Mouse (Mus musculus): ENCODE measurements around the gene Ppie. TPM values are rescaled to one million over a fixed set of nuclear protein-coding genes. Genes with fewer than 3 reads are reported as not detected.
"Not testable (repeated sequence)": the region's sequence is repeated elsewhere in the genome, so short reads cannot be mapped to it uniquely, and the experiment has no call there.

Gene Ppie
- total RNA-seq (2021) = 10 to 100 TPM; 21.5 to 21.9 TPM
- long read RNA-seq, experiment 1, transcript Ppie-201 (10 exons, 1,188 nt) = major isoform, 15 of 23 reads
- long read RNA-seq, experiment 1, partial matches to known transcripts = 0 of 23 reads
- long read RNA-seq, experiment 1, other reads (novel, unspliced or antisense) = 8 of 23 reads
- long read RNA-seq, experiment 2, transcript Ppie-201 (10 exons, 1,188 nt) = major isoform, 24 of 41 reads
- long read RNA-seq, experiment 2, partial matches to known transcripts = 1 of 41 reads
- long read RNA-seq, experiment 2, other reads (novel, unspliced or antisense) = 16 of 41 reads

DNA sequence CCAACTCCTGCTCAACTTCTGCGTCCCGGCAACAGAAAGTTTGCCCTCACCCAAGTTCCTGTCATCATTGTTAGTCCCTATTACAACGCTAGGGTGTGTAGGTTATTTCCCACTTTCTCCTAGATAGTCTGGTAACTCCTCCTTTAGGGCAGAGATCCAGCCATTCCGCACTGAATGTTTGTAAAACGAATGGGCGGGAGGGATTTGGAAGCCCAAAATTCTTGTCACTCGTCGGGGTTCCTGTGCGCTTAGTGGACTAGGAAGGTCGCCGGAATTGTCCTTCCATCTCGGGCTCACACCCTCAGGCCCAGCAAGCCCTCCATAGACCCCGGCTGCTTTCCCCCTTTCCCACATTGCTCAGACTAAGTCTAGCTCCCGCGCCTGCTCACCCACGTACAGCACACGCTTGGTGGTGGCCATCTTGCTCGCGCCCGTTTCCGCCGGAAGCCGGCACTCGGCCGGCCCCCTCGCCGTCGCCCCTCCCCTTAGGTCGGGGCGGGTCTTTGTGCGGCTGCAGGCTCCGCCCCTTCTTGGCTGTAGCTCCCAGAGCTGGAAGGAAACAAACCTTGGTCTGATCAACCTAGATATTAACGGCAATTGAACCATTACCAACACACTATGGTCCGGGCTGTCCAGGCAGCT lies at the start of gene Ppie:
Ppie (minus strand) TSS at position 439 of the 642 bp plus-strand sequence.
- TF ChIP-seq CTCF (conservative IDR thresholded peaks at IDR 0.05) = peak; percentile 50
- DNase-seq (ENCODE audit: low spot score in 2 of 2) = peak; percentile 55 to 72

DNA sequence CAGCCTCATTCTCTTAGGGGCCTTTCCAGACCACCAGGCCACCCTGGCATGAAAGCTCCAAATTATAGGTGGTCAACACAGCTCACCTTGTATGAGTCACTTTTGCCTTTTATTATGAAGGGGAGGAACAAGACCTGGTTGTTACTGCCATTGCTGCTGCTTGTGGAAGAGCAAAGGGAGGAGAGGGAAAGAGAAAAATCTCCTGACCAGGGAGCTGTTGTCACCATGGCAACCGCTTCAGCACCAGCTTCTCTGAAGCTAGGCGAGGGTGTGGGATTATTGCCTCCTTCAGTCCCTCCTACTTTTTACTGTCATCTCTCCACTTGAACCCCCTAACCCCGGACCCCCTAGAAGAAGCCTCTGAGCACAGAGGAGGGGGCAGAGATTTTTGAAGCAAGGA lies 45.1 kb upstream of the Ppie start:
- peak overlapping the region; percentile 97 for H3K27ac ChIP-seq
- peak overlapping the region; percentile 67 for H3K4me3 ChIP-seq
- no peak for TF ChIP-seq CTCF (conservative IDR thresholded peaks at IDR 0.05)
- peak; percentile 54 to 74 for DNase-seq (ENCODE audit: low spot score in 2 of 2)

More for the DNA sequence above, at the start of gene Ppie:
- H3K4me3 ChIP-seq = peak within 1 kb of the TSS; percentile 76
- H3K27ac ChIP-seq = peak within 1 kb of the TSS; percentile 81

DNA sequence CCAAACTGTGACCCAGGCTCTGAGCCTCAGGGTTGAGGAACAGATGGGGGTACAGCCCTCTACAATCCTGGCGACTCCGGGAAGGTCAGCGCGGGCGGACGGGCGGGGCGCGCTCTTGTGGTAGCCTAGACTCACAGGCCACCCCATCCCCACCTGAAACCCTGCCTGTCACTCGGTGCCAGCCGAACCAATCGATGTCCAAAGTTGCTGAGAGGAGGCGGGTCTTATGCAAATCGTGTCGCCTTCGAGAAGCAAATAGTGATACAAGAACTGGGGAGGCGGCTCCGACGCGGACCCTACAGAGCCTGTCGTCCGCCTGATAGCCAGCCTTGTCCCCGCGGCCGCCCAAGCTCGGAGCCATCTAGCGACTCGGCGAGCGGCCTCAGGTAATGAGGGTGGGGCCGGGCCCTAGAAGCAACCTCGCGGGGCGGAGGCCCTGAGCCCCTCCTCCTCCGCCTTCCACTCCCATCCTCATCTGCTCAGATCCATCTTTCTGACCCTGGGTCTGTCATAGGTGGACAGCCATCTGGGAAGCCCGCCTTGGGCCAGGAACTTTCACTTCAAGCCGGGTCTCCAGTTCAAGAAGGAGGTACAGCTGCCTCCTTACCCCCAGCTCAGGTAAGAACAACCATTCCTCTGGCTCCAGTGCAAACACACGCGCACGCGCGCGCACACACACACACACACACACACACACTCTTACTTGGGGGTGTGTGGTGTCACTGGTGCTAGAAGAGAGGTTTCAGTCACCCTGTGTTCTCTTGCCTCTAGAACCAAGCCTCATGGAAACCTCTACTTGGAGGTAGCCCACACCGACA lies 43.7 kb upstream of the Ppie start:
- TF ChIP-seq CTCF (conservative IDR thresholded peaks at IDR 0.05) = 0 out of 2 replicates have a peak, but pooled peaks have one; percentile 6
- peak overlapping the region; percentile 67 for H3K4me3 ChIP-seq
- H3K27ac ChIP-seq = peak overlapping the region; percentile 97
- peak; percentile 86 to 92 for DNase-seq (ENCODE audit: low spot score in 2 of 2)

DNA sequence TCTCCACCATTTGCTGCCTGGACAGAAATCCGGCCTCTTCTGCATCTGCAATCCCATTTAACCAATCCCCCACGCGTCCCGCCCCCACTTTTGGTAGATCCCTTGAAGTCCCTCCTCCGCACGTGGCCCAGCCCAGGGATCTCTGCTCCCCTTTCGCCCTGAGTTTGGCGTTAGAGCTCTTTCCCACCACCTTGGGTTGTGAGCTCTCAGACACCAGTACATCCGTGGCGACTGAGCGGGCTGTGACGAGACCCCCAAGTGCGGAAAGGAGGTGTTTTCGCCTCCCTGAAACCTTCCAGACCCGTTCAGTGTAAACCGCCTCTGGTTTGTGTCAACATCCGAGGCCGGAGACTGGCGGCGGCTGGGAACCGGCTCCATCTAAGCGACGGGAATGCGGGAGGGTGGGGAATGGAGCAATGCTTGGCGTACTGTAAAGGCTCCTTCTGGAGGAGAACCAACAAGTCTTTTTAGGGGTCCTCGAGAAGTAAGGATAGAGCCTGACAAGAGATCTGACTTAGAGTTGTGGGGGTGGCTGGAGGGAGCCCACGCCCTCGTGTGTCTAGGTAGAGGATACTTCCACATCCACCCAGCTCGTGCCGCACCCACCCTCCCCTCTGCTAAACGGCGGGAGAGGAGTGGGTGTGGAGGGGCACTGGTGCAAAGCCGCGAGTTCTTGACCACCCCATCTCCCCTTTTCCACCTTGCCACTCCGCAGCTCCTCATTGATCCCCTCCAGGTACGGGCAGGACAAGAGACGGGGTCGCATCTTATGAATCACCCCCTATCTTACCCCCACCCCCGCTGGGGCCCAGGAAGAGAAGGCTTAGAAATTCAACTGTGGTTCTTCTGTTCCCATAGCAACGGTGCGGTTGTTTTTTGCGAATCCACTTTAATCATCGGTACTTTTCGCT lies 42.8 kb upstream of the Ppie start, which contains the start of gene Hpcal4:
Hpcal4 (plus strand) TSS at position 900 of the 911 bp plus-strand sequence.
- Histone ChIP-seq H3K27ac (peak within 1 kb of the TSS; percentile 97), H3K4me3 (peak within 1 kb of the TSS; percentile 67)
- DNase-seq (ENCODE audit: low spot score in 2 of 2) = peak in 1 of 2 experiments; percentile 48
- TF ChIP-seq CTCF (conservative IDR thresholded peaks at IDR 0.05) = no peak

DNA sequence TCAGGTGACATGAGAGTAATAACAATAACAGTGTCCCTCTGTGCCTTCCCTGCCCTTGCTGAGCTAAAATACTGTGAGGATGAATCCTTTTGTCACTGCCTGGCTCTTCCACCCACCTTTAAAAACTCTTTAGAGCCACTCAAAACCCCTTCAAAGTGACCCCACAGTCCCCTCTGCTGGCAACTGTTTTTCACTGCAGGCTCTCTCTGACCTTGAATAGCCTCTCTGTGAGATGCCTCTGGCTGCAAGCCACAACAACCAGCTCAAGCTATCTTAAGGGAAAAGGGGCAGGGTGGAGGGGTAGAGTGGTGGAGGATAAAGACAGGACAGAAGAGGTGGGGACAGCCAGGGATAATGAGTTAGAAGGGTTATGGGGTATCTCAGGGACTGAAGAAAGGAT lies 32.1 kb upstream of the Ppie start:
- peak; percentile 16 for TF ChIP-seq CTCF (conservative IDR thresholded peaks at IDR 0.05)
- Histone ChIP-seq H3K27ac (no peak overlapping the region), H3K4me3 (no peak overlapping the region)
- no peak for DNase-seq (ENCODE audit: low spot score in 2 of 2)

DNA sequence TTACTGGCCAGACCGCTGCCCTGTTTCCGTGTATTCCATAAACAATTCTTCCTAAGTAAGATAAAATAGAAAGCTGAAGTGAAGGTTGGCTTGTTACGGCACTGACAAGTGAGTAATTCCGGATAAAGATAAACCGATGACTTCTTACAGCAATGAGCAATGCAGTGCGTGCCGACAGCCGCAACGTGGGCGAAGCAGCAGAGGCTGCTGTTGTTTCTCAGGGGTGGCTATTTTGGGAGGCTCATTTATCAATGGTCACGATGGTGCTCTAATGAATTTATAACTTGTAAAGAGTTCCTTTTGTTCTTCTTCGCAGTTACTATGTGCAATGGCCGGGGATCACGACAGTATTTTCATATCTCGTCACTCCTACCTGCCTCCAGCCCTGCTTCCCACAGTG lies 24.4 kb upstream of the Ppie start:
- DNase-seq (ENCODE audit: low spot score in 2 of 2) = peak; percentile 56 to 74
- Histone ChIP-seq H3K4me3 (peak overlapping the region; percentile 9; the same call in 1 of the 2 replicates), H3K27ac (peak overlapping the region; percentile 53; the same call in 1 of the 2 replicates)
- TF ChIP-seq CTCF (conservative IDR thresholded peaks at IDR 0.05) = 0 out of 2 replicates have a peak, but pooled peaks have one; percentile 12

DNA sequence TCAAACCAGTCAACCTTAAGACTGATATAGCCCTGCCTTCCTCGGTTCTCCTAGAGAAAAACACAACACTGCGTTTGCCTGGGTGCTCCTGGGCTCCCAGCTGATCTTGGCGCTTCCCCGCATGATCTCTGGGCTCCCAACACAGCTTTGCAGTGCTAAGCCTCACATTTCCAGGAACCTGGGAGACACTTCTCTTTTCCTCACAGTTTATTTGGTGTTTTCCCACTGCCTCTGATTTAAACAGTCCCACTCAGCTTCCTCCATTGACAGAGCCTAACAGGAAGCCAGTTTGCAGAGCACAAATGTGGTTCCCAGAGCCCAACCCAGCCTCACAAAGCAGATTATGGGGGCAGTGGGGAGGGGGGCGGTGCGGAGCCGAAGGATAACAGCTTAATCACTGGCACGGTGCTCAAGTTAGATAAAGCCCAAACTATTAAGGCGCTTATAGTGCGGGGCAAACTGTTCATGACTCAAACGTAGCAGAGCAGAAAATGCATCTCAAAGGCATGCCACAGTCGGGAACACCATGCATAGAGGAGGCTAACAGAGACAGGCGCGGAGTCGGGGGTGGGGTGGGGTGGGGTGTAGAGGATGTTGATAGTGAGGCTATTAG lies 22.7 kb upstream of the Ppie start:
- no peak for DNase-seq (ENCODE audit: low spot score in 2 of 2)

DNA sequence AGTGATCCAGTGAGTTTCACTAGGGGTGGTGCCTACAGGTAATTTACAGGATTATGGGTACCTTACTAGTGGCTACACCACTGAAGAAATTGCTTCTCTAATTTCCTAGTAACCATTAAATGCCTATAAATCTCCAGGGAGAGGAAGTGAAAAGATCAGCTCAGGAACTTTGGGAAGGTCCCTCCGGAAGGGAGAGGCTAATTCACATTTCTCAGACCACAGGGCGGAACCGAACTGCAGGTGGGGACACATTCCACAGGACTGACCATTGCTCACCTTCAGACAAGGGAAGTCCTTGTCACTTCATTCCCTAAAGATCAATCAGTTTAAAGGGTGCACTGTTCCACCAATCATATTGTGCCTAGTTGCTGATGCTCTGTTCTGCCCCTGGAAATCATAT lies 21.5 kb upstream of the Ppie start:
- H3K27ac ChIP-seq; H3K4me3 ChIP-seq; DNase-seq (ENCODE audit: low spot score in 2 of 2): not testable (repeated sequence)

More for the DNA sequence above, 22.7 kb upstream of the Ppie start:
- no peak for TF ChIP-seq CTCF (conservative IDR thresholded peaks at IDR 0.05)
- Histone ChIP-seq H3K4me3 (no peak overlapping the region), H3K27ac (no peak overlapping the region)

DNA sequence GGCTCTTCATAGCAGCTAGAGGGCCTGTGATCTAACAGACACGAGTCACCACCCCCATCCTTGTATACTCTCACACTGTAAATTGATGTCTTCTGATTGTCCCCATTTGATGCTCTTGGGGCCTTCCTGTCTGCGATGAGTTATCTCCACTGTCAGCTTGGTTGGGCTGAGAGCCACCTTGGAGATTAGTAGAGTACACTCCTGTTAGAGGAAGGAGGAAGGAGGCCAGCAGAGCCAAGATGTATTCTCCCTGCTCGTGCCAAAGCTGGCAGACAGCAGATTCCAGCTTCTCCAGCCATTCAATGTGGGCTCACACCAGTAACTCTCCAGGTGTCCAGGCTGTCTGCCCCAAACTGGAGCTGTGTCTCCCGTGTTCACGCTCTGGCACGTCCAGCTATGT lies 20.8 kb upstream of the Ppie start:
- H3K4me3 ChIP-seq = no peak overlapping the region
- H3K27ac ChIP-seq = no peak overlapping the region
- no peak for TF ChIP-seq CTCF (conservative IDR thresholded peaks at IDR 0.05)
- no peak for DNase-seq (ENCODE audit: low spot score in 2 of 2)

DNA sequence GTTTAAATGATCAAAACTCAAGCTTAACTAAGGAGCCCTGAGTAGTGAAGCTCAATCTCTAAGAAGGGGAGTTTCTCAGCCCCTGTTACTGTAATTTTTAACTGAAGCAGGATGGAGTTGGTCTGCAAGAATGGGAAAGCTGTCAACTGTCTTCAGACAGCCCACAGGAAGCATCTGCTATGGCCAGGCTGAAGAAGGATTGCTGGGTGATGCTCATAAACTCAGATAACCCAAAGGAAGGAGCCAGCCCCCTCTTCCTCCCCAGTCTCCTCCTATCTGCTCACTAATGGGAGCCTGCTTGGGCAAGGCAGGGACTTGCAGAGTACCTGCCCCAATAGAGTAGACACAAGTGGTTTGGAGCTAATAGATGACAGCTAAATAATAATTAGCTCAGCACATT lies 16.1 kb upstream of the Ppie start:
- no peak overlapping the region for H3K4me3 ChIP-seq
- no peak overlapping the region for H3K27ac ChIP-seq
- no peak for DNase-seq (ENCODE audit: low spot score in 2 of 2)
- TF ChIP-seq CTCF (conservative IDR thresholded peaks at IDR 0.05) = no peak

DNA sequence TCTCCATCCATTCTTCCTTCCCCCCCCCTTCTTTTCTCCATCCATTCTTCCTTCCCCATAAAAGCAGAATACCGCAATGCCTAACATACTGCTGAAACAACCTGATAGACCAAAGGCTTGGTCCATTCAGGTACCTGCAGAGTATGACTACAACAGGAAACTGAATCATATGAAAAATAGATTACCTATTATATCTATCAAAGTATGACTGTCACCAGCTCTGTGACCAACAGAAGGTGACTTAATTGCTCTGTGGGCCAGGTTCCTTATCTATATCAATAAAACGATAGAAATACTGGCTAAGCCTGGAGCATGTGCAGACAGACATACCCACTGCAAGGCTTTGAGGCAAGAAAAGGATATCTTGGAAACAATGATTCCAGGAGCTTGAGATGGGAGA lies 15.7 kb upstream of the Ppie start:
- H3K27ac ChIP-seq = no peak overlapping the region
- no peak for DNase-seq (ENCODE audit: low spot score in 2 of 2)
- H3K4me3 ChIP-seq = no peak overlapping the region
- TF ChIP-seq CTCF (conservative IDR thresholded peaks at IDR 0.05) = no peak

DNA sequence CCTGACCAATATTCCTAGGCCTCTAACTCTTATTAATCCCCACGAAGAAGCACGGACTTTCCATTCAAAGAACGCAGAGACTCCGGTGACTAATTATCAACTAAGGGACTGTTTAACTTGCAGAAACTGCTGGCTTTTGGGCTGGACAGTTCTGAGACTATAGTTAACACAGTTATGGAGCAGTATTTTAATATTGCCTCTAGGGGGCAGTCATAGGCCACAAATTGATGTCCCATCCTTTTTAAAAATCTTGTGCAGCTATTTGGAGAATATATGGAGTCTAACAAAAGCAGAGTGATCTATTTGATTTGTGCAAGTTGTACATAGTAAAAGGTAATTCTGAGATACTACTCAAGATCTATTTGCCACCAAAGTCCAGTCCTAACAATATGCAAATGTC lies 15.3 kb upstream of the Ppie start:
- peak; percentile 48 to 67 for DNase-seq (ENCODE audit: low spot score in 2 of 2)
- peak; percentile 87 for TF ChIP-seq CTCF (conservative IDR thresholded peaks at IDR 0.05)
- Histone ChIP-seq H3K4me3 (no peak overlapping the region), H3K27ac (no peak overlapping the region)
